Mouse (Mus musculus) cerebellum, adult 2 months (tissue): ENCODE data around the gene Krt28. TPM values are rescaled to one million over a fixed set of nuclear protein-coding genes. Genes with fewer than 3 reads are reported as not detected.

Experiments used
- DNase-seq, 2 experiments: peaks; one replicate each; pipeline ENCODE4 v3.0.0; 2021
- H3K27ac ChIP-seq: fragments of 200-500 bp; 2 replicates; pipeline ENCODE4 v1.5.1; 2012; ENCODE audit warnings: low read length, control low read depth, inconsistent platforms; ENCODE audit not compliant: insufficient read depth
- H3K27me3 ChIP-seq: fragments of 200-500 bp; 2 replicates; pipeline ENCODE4 v1.6.1; 2012; ENCODE audit warnings: inconsistent platforms, mild to moderate bottlenecking, low read length, moderate library complexity; ENCODE audit not compliant: control insufficient read depth, insufficient read depth
- H3K4me1 ChIP-seq: fragments of 200-500 bp; 2 replicates; pipeline ENCODE4 v1.6.1; 2011; ENCODE audit warnings: low read length; ENCODE audit not compliant: control insufficient read depth, insufficient read depth
- H3K4me3 ChIP-seq: fragments of 200-500 bp; replicated peaks from 2 replicates; pipeline ENCODE3; 2011; ENCODE audit warnings: mild to moderate bottlenecking, low read depth, low read length, control low read depth; ENCODE audit not compliant: insufficient read depth
- CTCF ChIP-seq: fragments of 200-500 bp; IDR thresholded peaks from 2 replicates; pipeline ENCODE4 v1.5.1; 2011; ENCODE audit warnings: low read depth, mild to moderate bottlenecking, control low read depth, low read length, moderate library complexity, borderline replicate concordance; ENCODE audit not compliant: insufficient read depth
- POLR2A ChIP-seq: fragments of 200-500 bp; IDR thresholded peaks from 2 replicates; pipeline ENCODE4 v1.6.1; 2011; ENCODE audit warnings: low read length, control low read depth, borderline replicate concordance; ENCODE audit not compliant: insufficient read depth
- WGBS: fragments of 180-500 bp; shearing (Covaris S2); methylation state at CpG from one replicate; pipeline ENCODE4 v1.1.7; 2018; 5-methylcytosine and 5-hydroxymethylcytosine counted together
- polyA plus RNA-seq: library from polyadenylated mRNA; depleted of rRNA; stranded (reverse); fragments of >200 nt; gene quantifications from 2 replicates; pipeline ENCODE4 v1.2.3, GENCODE M21; 2012

Gene Krt28
- polyA plus RNA-seq, 1 experiment: 2.5 TPM

GRCm38 (mm10) chr11:99388661-99389060 lies 14.0 kb upstream of the Krt28 start:
- TF ChIP-seq POLR2A (no peak), CTCF (no peak)
- Histone ChIP-seq H3K27ac (no peak overlapping the region), H3K27me3 (no peaks in the 10 kb centered on the region), H3K4me1 (no peaks in the 10 kb centered on the region), H3K4me3 (no peak overlapping the region)
- no peak for DNase-seq
- WGBS: 90% methylated on average over 18 of the region's 18 CpGs

- Histone ChIP-seq H3K4me1 (no peaks in the 10 kb centered on the region), H3K27me3 (no peaks in the 10 kb centered on the region), H3K27ac (peak overlapping the region; percentile 84), H3K4me3 (peak overlapping the region; percentile 91)
- TF ChIP-seq POLR2A: peak; percentile 86
- TF ChIP-seq CTCF: no peak
- DNase-seq: peak; percentile 94 to 95
- WGBS: under 1% methylated on average over 70 of the region's 71 CpGs
These were observed 11.4 kb upstream of the Krt28 start for GRCm38 (mm10) chr11:99385813-99386721.

GRCm38 (mm10) chr11:99379568-99379967 lies 4.9 kb upstream of the Krt28 start:
- 9% methylated on average over 5 of the region's 5 CpGs for WGBS
- Histone ChIP-seq H3K4me3 (no peak overlapping the region), H3K4me1 (no peaks in the 10 kb centered on the region), H3K27ac (no peak overlapping the region), H3K27me3 (no peaks in the 10 kb centered on the region)
- TF ChIP-seq POLR2A: no peak
- peak; percentile 80 for TF ChIP-seq CTCF
- DNase-seq: peak; percentile 58 to 74

GRCm38 (mm10) chr11:99369853-99370451 lies 4.8 kb downstream of the Krt28 start:
- no peak overlapping the region for H3K4me3 ChIP-seq
- WGBS: 50% methylated on average over 8 of the region's 8 CpGs
- DNase-seq: peak; percentile 50 to 73
- 0 out of 2 replicates have a peak, but pooled peaks cover 4% of the 10 kb centered on the region for H3K4me1 ChIP-seq
- no peaks in the 10 kb centered on the region for H3K27me3 ChIP-seq
- TF ChIP-seq CTCF (no peak), POLR2A (no peak)
- no peak overlapping the region for H3K27ac ChIP-seq

GRCm38 (mm10) chr11:99369229-99369628 lies 5.5 kb downstream of the Krt28 start:
- no peak overlapping the region for H3K4me3 ChIP-seq
- 0 out of 2 replicates have a peak, but pooled peaks cover 4% of the 10 kb centered on the region for H3K4me1 ChIP-seq
- 12% methylated on average over 3 of the region's 3 CpGs for WGBS
- H3K27me3 ChIP-seq: no peaks in the 10 kb centered on the region
- TF ChIP-seq POLR2A: no peak
- TF ChIP-seq CTCF: peak; percentile 30; the same call in 1 of the 2 replicates
- DNase-seq: peak in 1 of 2 experiments; percentile 14
- H3K27ac ChIP-seq: no peak overlapping the region

GRCm38 (mm10) chr11:99366791-99367190 lies 7.9 kb downstream of the Krt28 start:
- H3K27me3 ChIP-seq: no peaks in the 10 kb centered on the region
- no peak overlapping the region for H3K27ac ChIP-seq
- no peak overlapping the region for H3K4me3 ChIP-seq
- 34% methylated on average over 10 of the region's 10 CpGs for WGBS
- DNase-seq: peak in 1 of 2 experiments; percentile 22
- TF ChIP-seq CTCF (no peak), POLR2A (no peak)
- 0 out of 2 replicates have a peak, but pooled peaks cover 4% of the 10 kb centered on the region for H3K4me1 ChIP-seq

GRCm38 (mm10) chr11:99364412-99364811 lies 10.3 kb downstream of the Krt28 start:
- peak; percentile 21 to 40 for DNase-seq
- Histone ChIP-seq H3K4me3 (no peak overlapping the region), H3K27me3 (no peaks in the 10 kb centered on the region), H3K27ac (no peak overlapping the region), H3K4me1 (no peaks in the 10 kb centered on the region)
- TF ChIP-seq POLR2A (no peak), CTCF (peak; percentile 57; the same call in 1 of the 2 replicates)
- WGBS: 23% methylated on average over 9 of the region's 9 CpGs
